Mouse (Mus musculus) spleen, adult 12 weeks (tissue): ENCODE measurements around the gene Olfr1307.

ENCODE experiments used
- DNase-seq: peaks from one replicate; pipeline ENCODE4 v3.0.0; 2022; ENCODE audit warnings: low spot score

Olfr1307 gene

GRCm38 (mm10) chr2:111949340-111949739, at the start of gene Olfr1307:
Gene Olfr1307, minus strand, starts transcription at chr2:111949440.
- DNase-seq: no peak

GRCm38 (mm10) chr2:111990181-111990580, 40.9 kb upstream of the Olfr1307 start, which contains the start of gene Olfr1309:
Gene Olfr1309, minus strand, starts transcription at chr2:111990281.
- no peak for DNase-seq

GRCm38 (mm10) chr2:111964844-111965243, 15.6 kb upstream of the Olfr1307 start, which contains the start of gene Olfr1308:
Gene Olfr1308, minus strand, starts transcription at chr2:111964944.
- no peak for DNase-seq

GRCm38 (mm10) chr2:111916171-111916570, 33.1 kb downstream of the Olfr1307 start, which contains the start of gene Olfr1306:
Gene Olfr1306, minus strand, starts transcription at chr2:111916271.
- DNase-seq: no peak
